Mouse (Mus musculus) brown adipose tissue, adult 24 weeks (tissue): Measurements from ENCODE around the gene Pcsk1n. TPM values are rescaled to one million over a fixed set of nuclear protein-coding genes. Genes with fewer than 3 reads are reported as not detected.
A peak's percentile ranks its signal among the peaks of the same experiment; 100 is the strongest.

Source experiments
- H3K27ac ChIP-seq: fragments of 200-500 bp; replicated peaks from 2 replicates; pipeline ENCODE4 v1.5.1; 2012; ENCODE audit warnings: low read depth, mild to moderate bottlenecking, low read length
- H3K4me1 ChIP-seq: fragments of 200-500 bp; 2 replicates; pipeline ENCODE4 v1.6.1; 2012; ENCODE audit warnings: low read length, mixed read lengths; ENCODE audit not compliant: control insufficient read depth, insufficient read depth, insufficient read length
- H3K4me3 ChIP-seq: fragments of 200-500 bp; 2 replicates; pipeline ENCODE4 v1.5.1; 2012; ENCODE audit warnings: low read depth, mild to moderate bottlenecking, low read length, moderate library complexity; ENCODE audit not compliant: insufficient read depth
- polyA plus RNA-seq: library from polyadenylated mRNA; stranded (reverse); fragments of >200 nt; gene quantifications from 2 replicates; pipeline ENCODE4 v1.2.4, GENCODE M21; 2012; ENCODE audit not compliant: missing spikeins, insufficient read depth, insufficient read length

Pcsk1n gene
- polyA plus RNA-seq, 1 experiment = not detected

DNA sequence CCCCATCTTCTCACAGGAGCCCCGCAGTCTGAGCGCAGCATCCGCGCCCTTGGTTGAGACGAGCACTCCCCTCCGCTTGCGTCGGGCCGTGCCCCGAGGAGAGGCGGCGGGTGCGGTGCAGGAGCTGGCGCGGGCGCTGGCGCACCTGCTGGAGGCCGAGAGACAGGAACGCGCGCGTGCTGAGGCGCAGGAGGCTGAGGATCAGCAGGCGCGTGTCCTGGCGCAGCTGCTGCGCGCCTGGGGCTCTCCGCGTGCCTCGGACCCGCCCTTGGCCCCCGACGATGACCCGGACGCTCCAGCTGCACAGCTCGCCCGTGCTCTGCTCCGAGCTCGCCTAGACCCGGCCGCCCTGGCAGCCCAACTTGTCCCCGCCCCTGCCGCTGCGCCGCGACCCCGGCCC lies 2.4 kb downstream of the Pcsk1n start:
- Histone ChIP-seq H3K4me3 (peak overlapping the region; percentile 20; the same call in 1 of the 2 replicates), H3K27ac (no peak overlapping the region), H3K4me1 (no peaks in the 10 kb centered on the region)

DNA sequence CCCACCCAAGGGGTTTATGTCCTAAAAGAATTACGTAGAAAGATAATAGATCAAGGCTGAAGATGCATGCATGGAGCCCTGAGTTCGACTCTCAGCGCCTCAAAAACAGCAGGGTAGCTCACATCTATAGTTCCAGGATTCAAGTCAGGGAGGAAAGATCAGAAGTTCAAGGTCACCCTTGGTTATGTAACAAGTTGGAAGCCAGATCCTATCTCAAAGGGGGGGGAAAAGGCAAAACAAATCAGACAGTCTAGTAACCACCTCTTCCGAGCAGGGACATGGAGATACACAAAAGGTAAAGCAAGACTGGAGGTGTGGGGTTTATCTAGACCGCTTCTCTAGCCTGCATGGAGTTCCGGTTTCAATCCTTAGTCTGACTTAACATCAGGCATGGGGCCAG lies 6.6 kb downstream of the Pcsk1n start:
- H3K27ac ChIP-seq = no peak overlapping the region
- H3K4me3 ChIP-seq = no peak overlapping the region
- no peaks in the 10 kb centered on the region for H3K4me1 ChIP-seq

DNA sequence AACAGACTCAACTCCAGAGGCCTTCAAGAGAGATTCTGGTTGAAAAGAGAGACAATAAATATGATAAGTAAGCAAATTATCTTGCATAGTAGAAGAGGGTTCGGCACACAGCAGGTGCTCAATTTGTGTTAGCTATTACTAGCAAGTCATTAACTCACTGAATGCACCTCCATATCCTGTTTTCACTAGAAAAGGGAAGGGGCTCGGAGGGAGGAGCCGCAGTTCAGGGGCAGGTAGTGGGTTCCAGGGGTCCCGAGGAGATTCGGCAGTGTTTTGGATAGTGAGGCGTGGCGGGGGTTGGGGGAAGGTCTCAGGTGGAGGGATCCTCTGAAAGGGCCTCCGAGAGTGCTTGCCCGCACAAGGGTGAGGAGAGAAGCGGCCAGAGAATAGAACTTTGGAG lies 7.5 kb downstream of the Pcsk1n start:
- peak overlapping the region; percentile 13; the same call in 1 of the 2 replicates for H3K4me3 ChIP-seq
- no peak overlapping the region for H3K27ac ChIP-seq
- H3K4me1 ChIP-seq = no peaks in the 10 kb centered on the region

DNA sequence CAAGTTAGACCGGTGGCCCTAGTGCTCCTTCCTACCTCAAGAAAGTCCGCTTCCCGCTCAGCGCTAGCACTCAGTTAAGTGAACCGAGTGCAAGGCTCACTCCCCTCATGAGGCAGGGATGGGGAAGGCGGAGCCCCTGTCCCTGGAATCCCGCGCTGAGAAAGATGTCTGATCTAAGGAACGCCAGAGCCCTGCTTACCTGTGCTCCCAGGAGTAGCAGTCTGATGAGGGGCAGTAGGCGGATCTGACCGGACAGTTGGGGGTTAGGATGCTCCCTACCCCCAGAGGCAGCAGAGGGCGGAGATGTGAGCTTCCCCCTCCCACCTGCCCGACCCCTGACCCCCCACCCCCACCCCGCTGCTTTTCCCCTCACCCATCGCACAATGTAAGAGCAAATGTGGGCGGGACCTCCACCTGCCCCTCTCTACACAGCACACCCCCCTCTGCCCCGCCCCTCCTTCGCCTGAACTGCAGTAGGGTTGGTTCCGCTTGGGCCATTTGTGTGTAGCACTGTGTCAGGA lies 8.7 kb downstream of the Pcsk1n start, which contains the start of gene Eras:
Eras (minus strand) TSS at position 338 of the 521 bp plus-strand sequence.
- no peaks in the 10 kb centered on the region for H3K4me1 ChIP-seq
- 0 out of 2 replicates have a peak within 1 kb of the TSS, but pooled peaks have one; percentile 13 for H3K4me3 ChIP-seq
- H3K27ac ChIP-seq = no peak within 1 kb of the TSS

DNA sequence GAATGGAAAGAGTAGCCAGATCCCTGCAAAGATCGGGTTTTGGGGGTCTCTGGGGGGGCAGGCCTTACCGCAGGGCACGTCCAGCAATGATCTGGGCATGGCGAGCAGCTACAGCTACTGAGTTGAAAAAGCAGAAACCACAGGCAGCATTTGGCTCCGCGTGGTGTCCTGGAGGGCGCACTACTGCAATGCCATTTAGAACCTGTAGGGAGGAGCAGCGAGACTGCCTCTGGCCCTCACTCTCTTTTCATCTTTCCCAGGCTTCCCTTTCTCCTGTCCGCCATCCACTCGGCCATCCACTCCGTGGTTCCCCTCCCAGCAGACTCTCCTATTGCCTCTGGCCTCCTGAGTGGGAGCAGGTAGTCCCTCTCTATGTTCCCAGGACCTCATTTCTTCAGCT lies 17.3 kb downstream of the Pcsk1n start:
- no peaks in the 10 kb centered on the region for H3K4me1 ChIP-seq
- no peak overlapping the region for H3K4me3 ChIP-seq
- H3K27ac ChIP-seq = no peak overlapping the region

DNA sequence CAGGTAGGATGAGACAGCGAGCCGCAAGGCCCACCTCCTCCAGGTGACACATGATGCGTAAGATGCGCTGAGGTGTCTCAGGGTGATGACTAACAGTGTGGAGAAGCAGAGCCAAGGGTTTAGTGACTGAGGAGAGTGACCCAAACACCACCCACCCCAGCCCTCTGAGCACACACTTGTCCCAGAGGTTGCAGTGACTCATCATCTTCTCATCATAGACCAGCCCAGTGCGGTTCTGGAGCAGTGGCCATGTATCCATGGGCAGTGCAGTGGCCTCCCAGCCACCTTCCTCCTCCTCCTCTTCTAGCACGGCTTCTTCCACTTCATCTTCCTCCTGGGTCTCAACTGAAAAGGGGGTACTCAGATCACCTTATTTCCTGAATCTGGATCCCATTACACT lies 18.0 kb downstream of the Pcsk1n start:
- Histone ChIP-seq H3K27ac (no peak overlapping the region), H3K4me1 (no peaks in the 10 kb centered on the region), H3K4me3 (no peak overlapping the region)

DNA sequence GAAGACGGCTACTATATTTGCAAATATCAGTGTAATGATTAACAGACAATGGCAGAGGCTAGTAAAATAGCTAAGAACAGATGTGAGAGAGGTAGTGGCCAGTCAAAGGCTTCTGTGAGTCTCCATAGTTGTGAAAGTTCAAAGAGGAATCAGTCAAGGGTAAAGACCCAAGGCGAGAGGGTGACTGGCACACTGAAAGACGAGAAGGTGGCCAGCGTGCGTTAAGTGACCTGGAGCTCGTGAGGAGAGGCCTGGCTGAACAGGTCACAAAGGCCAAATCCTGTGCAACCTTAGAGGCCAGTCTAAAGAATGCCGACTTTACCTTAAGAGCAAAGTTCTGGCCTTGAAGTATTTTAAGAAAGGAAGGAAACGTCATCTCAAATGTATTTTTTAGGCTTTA lies 26.0 kb downstream of the Pcsk1n start:
- Histone ChIP-seq H3K4me1 (peaks cover 4% of the 10 kb centered on the region; the same call in 1 of the 2 replicates), H3K27ac (no peak overlapping the region), H3K4me3 (no peak overlapping the region)

DNA sequence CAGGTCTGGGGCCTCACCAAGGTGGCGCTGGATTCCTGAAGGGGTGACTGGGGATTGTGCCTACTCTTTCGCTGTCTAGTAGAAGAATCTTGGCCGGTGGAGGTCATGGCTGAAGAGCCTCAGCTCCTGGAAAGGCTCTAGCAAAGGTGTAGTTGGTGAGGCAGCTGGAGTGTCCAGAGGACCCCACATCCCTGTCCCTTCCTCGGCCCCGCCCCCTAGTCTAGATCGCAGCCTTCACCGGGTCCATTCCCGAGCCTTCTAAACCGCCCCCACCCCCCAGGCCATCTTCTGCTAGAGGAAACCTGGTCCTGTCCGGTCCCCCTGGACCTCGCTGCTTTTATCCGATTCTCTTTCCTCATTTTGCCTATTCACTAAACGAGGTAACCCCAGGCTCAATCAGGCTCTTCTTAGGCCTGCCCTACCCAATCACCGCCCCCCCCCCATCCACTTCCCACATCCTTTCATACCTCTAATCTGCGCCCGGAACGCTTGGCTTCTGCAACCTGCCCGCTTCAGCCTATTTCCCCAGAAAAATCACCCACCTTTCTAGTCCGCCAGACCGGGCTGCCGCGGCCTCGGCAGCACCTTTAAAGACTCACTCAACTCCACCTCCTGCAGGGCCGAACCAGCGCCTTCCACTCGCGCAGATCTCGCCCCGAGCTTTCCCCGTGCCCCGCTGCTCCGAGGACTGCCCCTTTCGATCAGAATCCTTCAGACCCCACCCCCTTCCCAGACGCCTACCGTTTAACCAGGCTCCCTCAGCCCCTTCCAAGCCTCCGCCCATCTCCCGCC lies 27.7 kb downstream of the Pcsk1n start, which contains the start of gene Hdac6:
Hdac6 (minus strand) TSS at position 782 of the 792 bp plus-strand sequence.
- peaks cover 4% of the 10 kb centered on the region; the same call in 1 of the 2 replicates for H3K4me1 ChIP-seq
- H3K4me3 ChIP-seq = peak within 1 kb of the TSS; percentile 66
- peak within 1 kb of the TSS; percentile 46; the same call in 1 of the 2 replicates for H3K27ac ChIP-seq

DNA sequence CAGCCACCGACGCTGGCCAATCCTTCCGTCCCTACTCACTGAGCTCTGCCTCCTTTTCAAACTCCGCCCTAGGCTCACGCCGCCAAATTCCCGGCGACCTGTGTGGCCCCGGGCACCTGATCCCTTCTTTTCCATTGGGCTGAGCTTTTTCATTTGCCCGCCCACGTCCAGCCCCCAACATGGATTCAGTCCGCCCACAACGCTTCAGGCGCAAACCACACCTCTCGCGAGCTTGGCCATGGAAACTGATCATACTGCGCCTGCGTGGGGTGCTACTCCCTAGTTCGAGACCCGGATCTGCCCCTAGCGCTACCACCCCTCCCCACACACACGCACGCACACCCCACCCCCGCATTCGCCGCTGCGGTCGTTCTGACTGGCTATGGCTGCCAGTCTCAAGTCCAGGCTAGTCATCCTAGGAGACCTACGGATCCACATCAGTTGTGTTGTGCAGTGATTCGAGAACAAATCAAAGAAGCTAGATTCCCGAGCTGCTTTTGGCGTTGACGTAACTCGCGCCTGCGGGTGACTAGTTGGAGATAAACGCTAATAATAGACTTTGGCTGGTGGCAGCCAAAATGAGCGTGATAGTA lies 28.4 kb downstream of the Pcsk1n start:
- H3K4me3 ChIP-seq = peak overlapping the region; percentile 66
- peak overlapping the region; percentile 46; the same call in 1 of the 2 replicates for H3K27ac ChIP-seq
- peaks cover 4% of the 10 kb centered on the region; the same call in 1 of the 2 replicates for H3K4me1 ChIP-seq

DNA sequence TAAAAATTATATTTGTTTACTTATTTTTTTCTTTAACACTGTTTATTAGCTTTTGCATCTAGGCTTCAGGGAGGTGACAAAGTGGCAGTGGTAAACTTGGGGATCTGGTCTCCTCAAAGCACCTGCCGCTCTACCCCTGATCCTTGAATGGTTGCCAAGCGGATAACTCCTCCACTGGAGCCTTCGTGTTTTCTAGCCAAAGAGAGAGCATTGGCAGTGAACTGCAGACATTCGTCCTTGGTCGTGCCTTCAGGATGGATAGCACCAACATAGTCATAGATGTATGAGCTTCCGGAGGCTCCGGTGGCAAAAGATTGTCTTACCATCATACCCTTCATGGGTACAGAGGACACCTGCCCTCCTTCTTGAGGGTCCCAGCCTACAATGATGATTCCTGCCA lies 30.5 kb downstream of the Pcsk1n start:
- Histone ChIP-seq H3K27ac (no peak overlapping the region), H3K4me3 (no peak overlapping the region), H3K4me1 (peaks cover 4% of the 10 kb centered on the region; the same call in 1 of the 2 replicates)

DNA sequence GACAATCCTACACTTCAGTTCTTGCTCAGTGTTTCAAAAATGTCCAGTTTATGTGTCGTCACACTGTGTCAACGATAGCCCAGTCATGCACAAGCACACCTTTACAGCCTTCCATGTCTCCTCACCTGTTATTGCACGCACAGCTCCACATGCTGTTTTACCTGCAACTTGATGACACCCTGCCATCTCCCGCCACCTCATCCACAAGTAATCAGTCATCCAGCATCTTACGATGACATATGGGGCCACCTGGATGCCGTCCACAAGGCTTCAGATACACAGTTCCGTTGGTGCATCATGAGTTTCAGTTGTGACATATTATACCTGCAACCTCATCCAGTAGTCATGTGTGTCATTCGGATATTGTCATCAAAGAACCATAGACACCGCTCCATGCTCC lies 39.2 kb downstream of the Pcsk1n start:
- Histone ChIP-seq H3K4me3 (no peak overlapping the region), H3K27ac (no peak overlapping the region), H3K4me1 (no peaks in the 10 kb centered on the region)

DNA sequence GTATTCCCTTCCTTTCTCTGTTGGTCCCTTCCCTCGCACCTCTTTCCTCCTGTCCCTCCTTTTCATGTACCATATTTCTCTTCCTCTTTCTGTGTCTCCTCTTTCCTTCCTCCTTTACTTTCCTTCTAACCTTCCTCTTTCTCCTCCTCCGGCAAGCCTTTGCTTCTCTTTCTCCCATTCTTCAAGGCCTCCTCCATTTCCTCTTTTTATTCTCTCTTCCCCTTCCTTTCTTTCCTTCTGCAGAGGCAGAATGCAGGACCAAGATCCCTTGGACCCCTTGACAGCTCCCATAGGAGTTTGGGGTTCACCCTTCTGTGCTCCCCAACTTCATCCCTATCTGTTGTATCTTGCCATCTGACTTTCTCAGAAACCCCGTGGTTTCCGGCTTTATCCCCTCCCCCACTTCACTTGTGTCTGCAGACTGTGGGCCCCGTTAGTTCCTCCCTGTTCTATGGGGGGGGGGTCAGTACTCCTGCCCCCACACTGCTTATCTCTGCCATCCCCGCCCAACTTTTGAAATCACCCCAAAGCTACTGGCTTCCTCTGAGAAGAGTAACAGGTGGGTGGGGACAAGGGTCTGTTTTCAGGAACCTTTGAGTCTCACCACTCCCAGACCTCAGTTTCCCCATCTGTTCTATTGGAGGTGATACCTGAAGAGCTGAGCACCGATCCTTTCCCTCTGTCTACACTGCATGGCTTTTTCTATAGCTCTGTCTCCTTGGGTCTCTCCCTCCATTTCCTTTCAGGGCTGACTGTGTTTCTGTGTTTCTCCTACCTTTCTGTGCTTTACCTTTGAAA lies 44.4 kb downstream of the Pcsk1n start:
- Histone ChIP-seq H3K4me3 (no peak overlapping the region), H3K4me1 (no peaks in the 10 kb centered on the region), H3K27ac (no peak overlapping the region)

DNA sequence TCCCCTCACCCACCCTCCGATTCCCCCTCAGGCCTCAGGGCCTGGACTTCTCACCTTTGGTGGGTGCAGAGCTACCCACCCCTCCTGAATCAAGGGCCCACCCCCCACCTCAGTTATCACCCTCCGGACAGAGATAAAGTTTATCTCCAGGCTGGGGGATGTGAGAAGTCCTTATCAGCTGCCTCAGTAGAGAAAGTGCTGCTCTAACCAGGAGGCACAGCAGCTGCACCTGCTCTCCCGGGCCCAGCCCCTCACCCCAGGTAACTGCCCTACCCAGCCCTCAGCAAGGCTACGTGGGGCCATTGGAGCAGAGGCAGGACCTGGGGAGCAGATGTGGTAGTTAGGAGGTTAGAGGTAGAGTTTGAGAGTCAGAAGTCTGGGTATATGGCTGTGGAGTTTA lies 46.5 kb downstream of the Pcsk1n start:
- Histone ChIP-seq H3K4me1 (no peaks in the 10 kb centered on the region), H3K27ac (no peak overlapping the region), H3K4me3 (no peak overlapping the region)

DNA sequence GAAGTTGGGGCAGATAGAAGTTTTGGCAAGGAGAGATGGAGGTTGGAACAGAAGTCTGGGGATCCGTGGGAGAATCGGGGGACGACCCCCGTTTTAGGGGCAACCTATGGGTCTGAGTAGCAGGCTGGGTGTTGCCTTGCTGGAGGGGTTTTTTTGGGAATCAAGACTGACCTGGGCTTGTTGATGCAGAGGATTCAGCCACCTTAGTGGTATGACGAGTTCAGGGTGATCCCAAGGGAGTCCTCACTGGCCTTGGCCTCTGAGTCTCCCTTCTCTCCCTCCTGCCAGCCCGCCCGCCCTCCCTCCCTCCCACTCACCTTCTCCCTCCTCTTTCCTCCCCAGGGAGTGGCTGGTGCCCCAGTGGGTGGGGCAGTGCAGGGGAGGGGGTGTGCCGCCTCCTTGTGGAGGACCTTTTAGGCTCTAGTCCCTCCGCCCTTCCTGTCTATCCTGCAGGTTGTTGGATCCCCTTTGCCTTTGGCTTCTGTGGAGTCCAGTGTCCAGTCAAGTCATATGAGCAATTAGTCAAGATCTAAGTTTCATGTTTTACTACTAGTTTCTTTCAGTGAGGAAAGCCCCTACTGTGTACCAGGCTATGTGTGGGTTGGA lies 48.1 kb downstream of the Pcsk1n start:
- Histone ChIP-seq H3K4me3 (no peak overlapping the region), H3K27ac (no peak overlapping the region), H3K4me1 (no peaks in the 10 kb centered on the region)
